Mouse (Mus musculus) brain, embryonic 14.5 days (tissue): Measurements from ENCODE around the gene Ecm1.

Source experiments
- CTCF ChIP-seq: fragments of 200-500 bp; IDR thresholded peaks from 2 replicates; pipeline ENCODE4 v1.5.1; 2012; ENCODE audit warnings: inconsistent platforms, mild to moderate bottlenecking, moderate library complexity, borderline replicate concordance; ENCODE audit not compliant: insufficient read depth, insufficient read length; ENCODE audit errors: extremely low read depth
- POLR2A ChIP-seq: fragments of 200-500 bp; IDR thresholded peaks from 2 replicates; pipeline ENCODE4 v1.6.1; 2012; ENCODE audit warnings: mild to moderate bottlenecking, inconsistent platforms, borderline replicate concordance; ENCODE audit not compliant: poor library complexity, insufficient read depth, insufficient read length, severe bottlenecking; ENCODE audit errors: extremely low read depth

DNA sequence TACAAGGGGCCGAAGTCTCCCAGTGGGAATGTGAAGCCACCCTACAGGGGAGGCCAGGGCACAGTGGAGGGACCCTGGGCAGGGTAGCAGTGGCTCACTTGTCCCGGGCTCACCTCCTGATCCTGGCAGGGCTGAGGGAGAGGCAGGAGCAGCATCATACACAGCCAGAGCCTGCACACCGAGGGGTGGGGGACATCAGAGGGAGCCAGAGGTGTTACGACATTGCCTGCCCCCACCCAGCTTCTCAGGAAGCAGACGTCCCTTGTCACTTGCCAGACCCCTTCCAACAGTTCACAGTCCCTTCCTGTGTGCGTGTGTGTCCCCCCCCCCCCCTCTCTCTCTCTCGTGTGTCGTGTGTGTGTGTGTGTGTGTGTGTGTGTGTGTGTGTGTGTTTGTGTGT, 54.5 kb downstream of the Ecm1 start:
- TF ChIP-seq CTCF (no peak), POLR2A (no peak)
